Mouse (Mus musculus): ENCODE measurements around the gene Ifitm5.

- no peak for TF ChIP-seq EP300 (optimal IDR thresholded peaks at IDR 0.05)
- no peak for TF ChIP-seq CTCF (IDR thresholded peaks at IDR 0.05; ENCODE audit: low read depth)
Measured at GRCm38 (mm10) chr7:140923070-140923775, 26.9 kb downstream of the Ifitm5 start.

Data from stomach, postnatal 0 days (tissue).